Mouse (Mus musculus): ENCODE data around the gene St13. TPM values are rescaled to one million over a fixed set of nuclear protein-coding genes. Genes with fewer than 3 reads are reported as not detected.

The St13 gene
- total and polyA plus RNA-seq, 3 experiments = 192 to 646 (median 208) TPM

DNA sequence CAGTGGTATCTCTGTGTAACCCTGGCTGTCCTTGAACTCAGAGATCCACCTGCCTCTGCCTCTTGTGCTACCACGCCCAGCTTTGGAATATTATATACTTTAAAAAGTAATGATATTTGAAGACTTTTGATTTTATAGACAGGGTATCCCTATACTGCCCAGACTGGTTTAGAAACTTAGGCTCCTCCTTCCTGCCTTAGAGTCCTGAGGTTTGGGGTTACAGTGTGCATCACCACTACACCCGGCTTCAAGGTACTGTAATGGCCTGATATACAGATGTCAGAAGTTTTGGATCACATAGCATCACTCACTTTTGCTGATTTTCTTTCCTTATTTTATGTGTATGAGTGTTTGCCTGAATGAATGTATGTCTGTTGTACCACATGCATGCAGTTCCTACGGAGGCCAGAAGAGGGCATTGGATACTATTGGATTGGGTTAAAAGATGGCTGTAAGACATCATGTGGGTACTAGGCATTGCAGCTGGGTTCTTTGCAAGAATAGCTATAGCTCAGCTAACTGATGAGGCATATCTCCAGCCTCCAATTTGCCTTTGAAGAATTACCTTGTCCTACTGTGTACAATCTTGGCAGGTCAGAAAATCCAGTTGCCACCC lies 44.6 kb downstream of the St13 start:
- H3K4me3 ChIP-seq (replicated peaks in 1 of 3; ENCODE audit: low read depth in 2 of 3, low read length in 2 of 3, poor library complexity in 1 of 3) = no peak overlapping the region
- H3K9me3 ChIP-seq (replicated peaks; ENCODE audit: low read length) = no peaks in the 10 kb centered on the region
- peaks cover 3 to 27% of the 10 kb centered on the region in 2 experiments for H3K36me3 ChIP-seq (replicated peaks in 1 of 2; ENCODE audit: control insufficient read depth in 1 of 2, insufficient read depth in 1 of 2, low read length in 1 of 2)
- no peak for TF ChIP-seq BHLHE40 (IDR thresholded peaks at IDR 0.05; ENCODE audit: low read depth, low read length)
- TF ChIP-seq POLR2AphosphoS2 (IDR thresholded peaks at IDR 0.05; ENCODE audit: low read depth, low read length) = no peak
- TF ChIP-seq SMC3 (IDR thresholded peaks at IDR 0.05; ENCODE audit: low read depth, low read length) = peak; percentile 32
- TF ChIP-seq JUN (IDR thresholded peaks at IDR 0.05; ENCODE audit: insufficient read depth, low read depth, low read length) = no peak
- TF ChIP-seq ZNF384 (IDR thresholded peaks at IDR 0.05; ENCODE audit: low read depth, low read length) = no peak
- TF ChIP-seq SIN3A (IDR thresholded peaks at IDR 0.05; ENCODE audit: low read length) = no peak
- TF ChIP-seq EP300 (IDR thresholded peaks at IDR 0.05; ENCODE audit: low read length) = no peak
- no peak for TF ChIP-seq MXI1 (IDR thresholded peaks at IDR 0.05; ENCODE audit: low read depth, low read length)
- TF ChIP-seq NELFE (IDR thresholded peaks at IDR 0.05; ENCODE audit: low read depth, low read length) = no peak
- TF ChIP-seq IRF4 (IDR thresholded peaks at IDR 0.05; ENCODE audit: low read depth, low read length) = no peak
- TF ChIP-seq NRF1 (IDR thresholded peaks at IDR 0.05; ENCODE audit: low read depth, low read length) = no peak
- TF ChIP-seq MAZ (IDR thresholded peaks at IDR 0.05; ENCODE audit: low read depth, low read length) = no peak
- no peak for TF ChIP-seq ELF1 (IDR thresholded peaks at IDR 0.05; ENCODE audit: low read depth, low read length)
- peak; percentile 52 for TF ChIP-seq RAD21 (IDR thresholded peaks at IDR 0.05; ENCODE audit: low read depth, low read length)
- TF ChIP-seq ETS1 (conservative IDR thresholded peaks at IDR 0.05; ENCODE audit: low read depth, low read length) = no peak
- peak; percentile 64 to 74; a peak in 3 of 4 replicates for TF ChIP-seq CTCF (conservative IDR thresholded peaks at IDR 0.05 in 1 of 2, IDR thresholded peaks at IDR 0.05 in 1 of 2; ENCODE audit: low read depth in 2 of 2, low read length in 2 of 2)
- no peak overlapping the region for H3K9ac ChIP-seq (ENCODE audit: insufficient read depth, low read depth)
- H3K4me1 ChIP-seq (ENCODE audit: control insufficient read depth in 1 of 2, insufficient read depth in 2 of 2) = peaks cover 4 to 23% of the 10 kb centered on the region in 2 experiments
- peak; percentile 74 for DNase-seq (ENCODE audit: extremely low read depth)
- no peak overlapping the region for H3K27ac ChIP-seq (ENCODE audit: insufficient read depth, low read depth)
- in situ Hi-C loops (cut with MboI; ENCODE audit: low pct_ligation_motif_present, low pct_unique_long_range_greater_than_20kb, low sequenced_read_pairs) = no loop called here
- dilution Hi-C loops (cut with MboI; ENCODE audit: extremely low pct_ligation_motif_present, extremely low pct_unique_long_range_greater_than_20kb, low sequenced_read_pairs) = no loop called here
- no peak overlapping the region for H3K4me2 ChIP-seq (ENCODE audit: insufficient read depth, low read depth, poor library complexity, severe bottlenecking)
- H3K79me2 ChIP-seq (replicated peaks; ENCODE audit: control insufficient read depth, extremely low read depth, insufficient read depth, poor library complexity, severe bottlenecking) = peaks cover 16% of the 10 kb centered on the region
- H3K27me3 ChIP-seq (replicated peaks) = no peaks in the 10 kb centered on the region

DNA sequence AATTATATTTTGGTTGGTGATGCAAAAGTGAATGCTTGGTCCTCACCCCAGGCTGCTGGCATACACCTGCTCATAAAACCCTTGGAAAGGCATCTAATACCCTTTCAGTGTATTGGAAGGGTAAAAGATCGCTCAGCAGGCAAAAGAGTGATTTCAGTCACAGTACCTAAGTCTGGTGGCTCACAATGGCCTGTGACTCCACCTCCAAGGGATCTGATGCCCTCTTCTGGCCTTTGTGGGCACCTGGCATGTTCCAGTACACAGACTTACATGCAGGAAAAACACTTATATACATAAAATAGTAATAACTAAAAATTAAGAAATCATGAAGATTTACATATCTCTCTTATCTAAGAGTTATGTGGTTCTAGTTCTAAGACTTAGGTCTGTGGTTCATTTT lies 47.2 kb downstream of the St13 start:
- no peaks in the 10 kb centered on the region for H3K27me3 ChIP-seq (replicated peaks)
- H3K4me3 ChIP-seq (replicated peaks in 1 of 3; ENCODE audit: low read depth in 2 of 3, low read length in 2 of 3, poor library complexity in 1 of 3) = no peak overlapping the region
- peak; percentile 27 for DNase-seq (ENCODE audit: extremely low read depth)
- H3K4me2 ChIP-seq (ENCODE audit: insufficient read depth, low read depth, poor library complexity, severe bottlenecking) = no peak overlapping the region
- peaks cover 3 to 30% of the 10 kb centered on the region in 2 experiments for H3K36me3 ChIP-seq (replicated peaks in 1 of 2; ENCODE audit: control insufficient read depth in 1 of 2, insufficient read depth in 1 of 2, low read length in 1 of 2)
- H3K27ac ChIP-seq (ENCODE audit: insufficient read depth, low read depth) = no peak overlapping the region
- no peak overlapping the region for H3K9ac ChIP-seq (ENCODE audit: insufficient read depth, low read depth)
- no peaks in the 10 kb centered on the region for H3K9me3 ChIP-seq (replicated peaks; ENCODE audit: low read length)
- in situ Hi-C loops (cut with MboI; ENCODE audit: low pct_ligation_motif_present, low pct_unique_long_range_greater_than_20kb, low sequenced_read_pairs) = no loop called here
- peaks cover 3% of the 10 kb centered on the region; the same call in 1 of the 2 replicates for H3K79me2 ChIP-seq (replicated peaks; ENCODE audit: control insufficient read depth, extremely low read depth, insufficient read depth, poor library complexity, severe bottlenecking)
- dilution Hi-C loops (cut with MboI; ENCODE audit: extremely low pct_ligation_motif_present, extremely low pct_unique_long_range_greater_than_20kb, low sequenced_read_pairs) = no loop called here
- peaks cover 0 to 9% of the 10 kb centered on the region in 2 experiments; a peak in 1 of 4 replicates for H3K4me1 ChIP-seq (ENCODE audit: control insufficient read depth in 1 of 2, insufficient read depth in 2 of 2)
- TF ChIP-seq USF2 (conservative IDR thresholded peaks at IDR 0.05; ENCODE audit: low read depth, low read length) (no peak), RAD21 (IDR thresholded peaks at IDR 0.05; ENCODE audit: low read depth, low read length) (peak; percentile 32), JUND (conservative IDR thresholded peaks at IDR 0.05; ENCODE audit: low read depth, low read length) (no peak), NRF1 (IDR thresholded peaks at IDR 0.05; ENCODE audit: low read depth, low read length) (no peak), JUN (IDR thresholded peaks at IDR 0.05; ENCODE audit: insufficient read depth, low read depth, low read length) (no peak), SMC3 (IDR thresholded peaks at IDR 0.05; ENCODE audit: low read depth, low read length) (peak; percentile 28), HCFC1 (IDR thresholded peaks at IDR 0.05; ENCODE audit: low read depth, low read length) (no peak), ZKSCAN1 (IDR thresholded peaks at IDR 0.05; ENCODE audit: borderline replicate concordance, low read depth, low read length) (no peak), USF1 (IDR thresholded peaks at IDR 0.05; ENCODE audit: low read depth, low read length) (no peak), CTCF (conservative IDR thresholded peaks at IDR 0.05 in 1 of 2, IDR thresholded peaks at IDR 0.05 in 1 of 2; ENCODE audit: low read depth in 2 of 2, low read length in 2 of 2) (peak in 1 of 2 experiments; percentile 45; a peak in 2 of 4 replicates)

Measured in CH12.LX (cell line).